Mouse (Mus musculus) bone marrow, adult 2 months (tissue): Measurements from ENCODE around the gene Slc2a4.

Experiments used
- CTCF ChIP-seq: fragments of 200-500 bp; IDR thresholded peaks from 2 replicates; pipeline ENCODE4 v1.5.1; 2011; ENCODE audit warnings: low read length, control low read depth; ENCODE audit not compliant: control insufficient read depth, insufficient read depth
- POLR2A ChIP-seq: fragments of 200-500 bp; IDR thresholded peaks from 2 replicates; pipeline ENCODE4 v1.6.1; 2011; ENCODE audit warnings: low read depth, mild to moderate bottlenecking, control low read depth, low read length, borderline replicate concordance; ENCODE audit not compliant: control insufficient read depth

DNA sequence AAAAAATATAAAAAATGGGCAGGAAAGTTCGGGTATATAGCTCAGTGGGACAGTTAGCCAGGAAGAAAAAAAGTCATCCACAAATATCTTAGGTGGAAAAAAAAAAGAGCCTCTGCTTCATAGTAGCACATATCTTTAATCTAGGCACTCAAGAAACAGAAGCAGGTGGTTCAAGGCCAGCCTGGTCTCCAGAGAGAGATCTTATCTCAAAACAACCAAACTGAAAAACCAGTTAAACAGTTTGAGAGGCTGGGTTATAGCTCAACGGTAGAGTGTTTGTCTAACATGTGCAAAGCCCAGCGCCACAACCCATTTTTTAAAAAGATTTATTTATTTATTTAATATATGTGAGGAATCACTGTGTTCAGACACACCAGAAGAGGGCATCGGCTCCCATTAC, 14.9 kb downstream of the Slc2a4 start:
- no peak for TF ChIP-seq POLR2A
- no peak for TF ChIP-seq CTCF
